ENCODE assay signal across 33 mouse cellular contexts in genomic region chr12:102105990-102106389, GRCm38 (mm10). TPM values are rescaled to one million over a fixed set of nuclear protein-coding genes. Genes with fewer than 3 reads are reported as not detected.
DNase-seq lines count a peak whose midpoint lies in the region; ATAC-seq and TF ChIP-seq lines count a peak whose summit lies in the region.
"Had no signal": no experiment of that assay in that cellular context is flagged by ENCODE, and none has a peak within 500 bp of the region (broad histone marks: within the 10 kb centered on the region; RNA-seq: fewer than 3 reads in every experiment).

No protein-coding gene starts in this region.

- H3K36me3 ChIP-seq in lung, embryonic 14.5 days (ENCODE audit: insufficient read depth) = no peaks in the 10 kb centered on the region
- H3K36me3 ChIP-seq: embryonic facial prominence, embryonic 12.5 days; heart, embryonic 12.5 days; hindbrain, embryonic 13.5 days; liver, embryonic 15.5 days had no signal

- peaks cover 5% of the 10 kb centered on the region; the same call in 1 of the 2 replicates for H3K4me1 ChIP-seq in lung, embryonic 14.5 days (ENCODE audit: insufficient read depth)
- H3K4me1 ChIP-seq: embryonic facial prominence, embryonic 12.5 days; heart, embryonic 12.5 days; hindbrain, embryonic 13.5 days; liver, embryonic 15.5 days had no signal

- TF ChIP-seq CTCF in lung, embryonic 14.5 days (IDR thresholded peaks at IDR 0.05; ENCODE audit: low read depth) = no peak

- no peak overlapping the region for H3K4me3 ChIP-seq in lung, embryonic 14.5 days (ENCODE audit: low read depth, low read length)
- H3K4me3 ChIP-seq: embryonic facial prominence, embryonic 12.5 days; erythroblast, embryonic 14.5 days; heart, adult 2 months; heart, embryonic 12.5 days; hindbrain, embryonic 13.5 days; liver, embryonic 15.5 days had no signal

- H3K9me3 ChIP-seq in lung, embryonic 14.5 days (ENCODE audit: low read depth, low read length) = no peaks in the 10 kb centered on the region
- H3K9me3 ChIP-seq: embryonic facial prominence, embryonic 12.5 days; heart, embryonic 12.5 days; hindbrain, embryonic 13.5 days; liver, embryonic 15.5 days had no signal

- DNase-seq in retina, postnatal 1 day = peak; percentile 19
- DNase-seq in retina, embryonic 14.5 days (ENCODE audit: low spot score) = no peak
- peak; percentile 51 for DNase-seq in lung, embryonic 14.5 days
- peak; percentile 24 for DNase-seq in lung, postnatal 14 days
- DNase-seq in cerebellum, adult 18-20 months = no peak
- DNase-seq in thymus, postnatal 36 days = no peak
- DNase-seq in adrenal gland, postnatal 4 days (ENCODE audit: low spot score in 2 of 2) = no peak
- DNase-seq: adrenal gland, postnatal 14 days; B cell, adult 2 months; cerebellum, adult 11-12 months; cerebellum, postnatal 25 days; forebrain, postnatal 0 days; heart, adult 2 months; heart, postnatal 4 days; kidney, adult 9 months; kidney, postnatal 10 days; layer of hippocampus, adult 9-11 months; thymus, adult 2 months; thymus, postnatal 4 days had no signal

- peak; percentile 47; the same call in 1 of the 2 replicates for ATAC-seq in lung, embryonic 14.5 days (ENCODE audit: insufficient read depth)
- ATAC-seq: activated CD4-positive, CD25-positive, alpha-beta regulatory T cell, adult 4 months; forebrain, postnatal 0 days; intestine, embryonic 16.5 days; midbrain, embryonic 16.5 days had no signal

- no peak overlapping the region for H3K4me2 ChIP-seq in lung, embryonic 14.5 days
- H3K4me2 ChIP-seq: embryonic facial prominence, embryonic 12.5 days; heart, embryonic 12.5 days; hindbrain, embryonic 13.5 days; liver, embryonic 15.5 days; midbrain, embryonic 11.5 days had no signal

- H3K9ac ChIP-seq in lung, embryonic 14.5 days = no peak overlapping the region
- H3K9ac ChIP-seq: embryonic facial prominence, embryonic 12.5 days; forebrain, postnatal 0 days; heart, embryonic 12.5 days; hindbrain, embryonic 13.5 days; liver, embryonic 15.5 days had no signal

- 34% methylated on average over 1 of the region's 1 CpGs for WGBS in lung, embryonic 14.5 days

- no peaks in the 10 kb centered on the region for H3K27me3 ChIP-seq in lung, embryonic 14.5 days (ENCODE audit: insufficient read depth, low read length)
- H3K27me3 ChIP-seq: embryonic facial prominence, embryonic 12.5 days; heart, embryonic 12.5 days; hindbrain, embryonic 13.5 days; liver, embryonic 15.5 days had no signal

- no peak overlapping the region for H3K27ac ChIP-seq in lung, embryonic 14.5 days (ENCODE audit: low read depth)
- H3K27ac ChIP-seq: embryonic facial prominence, embryonic 12.5 days; heart, adult 2 months; hindbrain, embryonic 13.5 days; liver, embryonic 15.5 days had no signal

RNA-seq across cellular contexts. Expression of gene Slc24a4, which starts 22.5 kb away (rescaled TPM):
- 0.89 and 1.1 TPM in 2 replicates for polyA plus RNA-seq in lung, embryonic 14.5 days (2014; fragmentation: Nextera tagmentation; extraction: Ambion mirVana)
- total RNA-seq in adrenal gland, postnatal 4 days (2021) = under 1 TPM; 0.48 to 0.93 TPM
- total RNA-seq: gastrocnemius, adult 8-10 months; liver, adult 2 months; megakaryocyte progenitor cell, adult 5-6 weeks; neutrophil, adult 5-6 weeks had no signal
- polyA plus RNA-seq: activated CD4-positive, CD25-positive, alpha-beta regulatory T cell, adult 4 months; erythroblast, embryonic 14.5 days; limb, embryonic 11.5 days; liver, adult 2 months had no signal

Comparison
In these comparisons a context has a peak if more than half of its experiments do, and no peak if none do; other contexts are left out.
1. DNase-seq: peak in retina, postnatal 1 day (single experiment), lung, embryonic 14.5 days (single experiment) and lung, postnatal 14 days (single experiment); none in retina, embryonic 14.5 days (single experiment), cerebellum, adult 18-20 months (0 of 2), thymus, postnatal 36 days (0 of 2) and adrenal gland, postnatal 4 days (0 of 2).